Mouse (Mus musculus) spleen, postnatal 36 days (tissue): ENCODE results near the gene Ldb3.

Experiments
- DNase-seq, 2 experiments: peaks; one replicate each; pipeline ENCODE4 v3.0.0; 2022; ENCODE audit warnings: low spot score in 2 of 2, mixed read lengths in 1 of 2

Gene Ldb3

DNA sequence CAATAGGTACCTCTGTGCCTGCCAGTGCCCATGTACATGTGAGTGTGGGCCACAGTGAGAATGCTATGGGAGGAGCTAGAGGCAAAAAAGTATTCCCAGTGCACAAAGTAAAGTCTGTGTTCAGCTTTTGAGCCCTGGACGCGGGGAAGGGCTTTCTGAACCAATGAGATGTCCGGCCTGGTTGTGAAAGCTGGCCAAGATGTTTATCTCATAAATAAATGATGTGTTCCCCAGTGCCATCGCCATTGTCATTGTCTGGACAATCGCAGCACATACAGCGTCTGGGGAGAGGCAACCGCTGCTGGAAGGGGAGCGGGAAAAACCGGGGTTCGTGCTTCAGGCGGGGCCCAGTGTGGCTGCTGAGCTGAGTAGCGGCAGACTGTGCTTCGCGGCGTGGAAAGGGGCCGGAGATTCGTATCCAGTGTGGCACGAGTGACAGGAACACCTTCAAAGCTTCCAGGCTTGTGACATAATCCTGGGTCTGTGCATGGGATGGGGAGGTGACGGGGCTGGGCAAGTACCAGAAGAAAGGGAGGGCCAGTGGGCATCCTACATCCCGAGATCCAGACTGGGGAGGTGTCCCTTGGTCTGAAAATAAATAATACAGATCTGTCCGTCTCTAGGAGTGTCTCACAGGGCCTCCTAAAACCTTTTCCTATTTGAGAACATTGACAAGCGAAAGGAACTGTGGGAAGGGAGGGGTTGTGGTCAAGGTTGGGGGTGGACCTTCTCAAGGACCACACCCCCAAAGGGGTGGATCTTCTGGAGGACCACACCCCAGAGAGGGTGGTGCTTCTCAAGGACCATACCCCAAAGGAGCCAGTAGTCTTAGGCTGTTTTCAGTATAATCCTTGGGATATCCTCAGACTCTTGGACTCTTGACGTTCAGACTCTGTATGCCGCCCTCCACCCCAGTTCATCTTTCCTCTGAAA is 2.5 kb upstream of the Ldb3 start:
- no peak for DNase-seq

DNA sequence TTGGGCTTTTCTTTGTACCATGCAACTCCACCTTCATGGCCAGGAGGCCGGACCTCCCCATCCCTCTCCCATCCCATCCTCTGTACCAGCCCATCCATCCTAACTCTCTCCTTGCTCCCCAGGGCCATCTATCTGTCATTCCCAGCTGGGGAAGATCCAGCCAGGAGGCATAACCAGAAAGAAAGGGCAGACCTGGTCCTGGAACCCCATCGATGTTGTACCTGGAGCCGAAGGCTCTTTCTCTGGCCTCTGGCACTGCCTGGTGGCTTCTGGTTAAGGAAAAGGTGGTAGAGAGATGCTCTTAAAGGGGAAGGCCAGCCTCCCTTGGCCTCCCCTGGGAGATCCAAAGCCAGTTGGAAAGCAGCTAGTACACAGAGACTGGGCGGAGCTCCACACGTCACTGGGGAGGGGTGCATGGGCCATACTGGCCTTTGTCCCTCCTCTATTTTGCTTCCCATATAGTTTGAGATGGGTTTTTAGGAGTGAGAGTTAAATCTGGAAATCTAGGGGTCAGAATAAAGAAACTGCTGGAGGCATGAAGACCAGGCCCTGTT is 1.6 kb upstream of the Ldb3 start:
- no peak for DNase-seq

DNA sequence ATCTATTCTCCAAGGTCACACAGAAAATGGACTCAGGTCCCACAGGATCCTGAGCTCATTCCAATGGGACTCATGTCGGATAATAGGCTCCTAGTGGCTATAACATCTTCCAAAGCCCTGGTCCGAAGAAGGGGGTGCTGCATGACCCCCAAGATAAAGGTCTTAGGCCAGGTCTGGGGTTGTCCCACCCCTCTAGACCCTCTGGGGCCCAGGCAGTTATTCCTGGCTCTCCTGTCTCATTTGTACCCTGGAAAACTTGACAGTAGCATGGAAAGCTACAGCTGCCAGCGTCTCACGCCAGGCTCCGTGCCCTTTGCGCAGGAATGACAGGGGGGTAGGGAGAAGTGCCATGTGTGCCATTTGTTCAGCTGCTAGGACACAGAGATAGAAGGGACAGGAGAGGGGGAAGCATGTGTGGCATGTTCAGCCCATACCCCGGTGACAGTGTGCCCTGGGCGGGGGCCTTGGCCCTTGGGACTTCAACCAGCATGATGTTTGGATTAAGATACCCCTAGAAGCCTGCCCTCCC is 767 bp upstream of the Ldb3 start:
- no peak for DNase-seq

DNA sequence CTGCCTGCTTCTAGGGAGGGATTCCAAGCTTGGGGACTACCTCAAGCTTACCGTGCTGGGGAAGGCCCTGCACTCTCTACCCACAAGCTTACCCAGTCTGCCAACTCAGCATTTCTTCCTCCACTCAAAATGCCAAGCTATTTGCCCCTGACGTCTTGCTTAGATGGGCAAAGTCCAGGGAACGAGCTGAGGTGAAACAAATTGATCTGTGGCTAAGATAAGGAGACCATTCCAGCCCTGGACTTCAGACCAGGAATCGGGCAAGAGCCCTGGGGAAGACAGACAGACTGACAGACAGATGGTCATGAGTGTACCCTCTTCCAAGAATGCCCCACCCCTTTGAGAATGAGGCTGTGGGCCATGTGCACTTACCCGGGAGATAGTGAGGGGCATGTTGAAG is 477 bp downstream of the Ldb3 start:
- no peak for DNase-seq

DNA sequence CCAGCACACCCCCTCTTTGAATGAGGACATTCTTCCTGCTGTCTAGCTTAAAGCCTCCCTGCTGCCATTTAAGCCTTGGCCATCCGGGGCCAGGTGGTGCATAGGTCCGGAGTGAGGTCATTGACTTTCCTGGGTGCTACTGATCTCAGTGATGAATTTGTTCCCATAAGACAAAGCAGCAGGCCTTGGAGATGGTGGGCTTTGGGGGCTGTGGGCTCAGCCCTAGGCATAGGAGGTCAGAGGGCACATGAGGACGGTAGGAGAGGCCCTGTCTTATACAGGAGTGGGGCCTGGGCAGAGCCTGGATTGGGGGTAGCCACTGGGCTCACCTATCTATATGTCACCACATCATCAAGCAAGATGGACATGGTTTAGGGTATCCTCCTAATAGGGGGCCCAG is 1.6 kb downstream of the Ldb3 start:
- no peak for DNase-seq

DNA sequence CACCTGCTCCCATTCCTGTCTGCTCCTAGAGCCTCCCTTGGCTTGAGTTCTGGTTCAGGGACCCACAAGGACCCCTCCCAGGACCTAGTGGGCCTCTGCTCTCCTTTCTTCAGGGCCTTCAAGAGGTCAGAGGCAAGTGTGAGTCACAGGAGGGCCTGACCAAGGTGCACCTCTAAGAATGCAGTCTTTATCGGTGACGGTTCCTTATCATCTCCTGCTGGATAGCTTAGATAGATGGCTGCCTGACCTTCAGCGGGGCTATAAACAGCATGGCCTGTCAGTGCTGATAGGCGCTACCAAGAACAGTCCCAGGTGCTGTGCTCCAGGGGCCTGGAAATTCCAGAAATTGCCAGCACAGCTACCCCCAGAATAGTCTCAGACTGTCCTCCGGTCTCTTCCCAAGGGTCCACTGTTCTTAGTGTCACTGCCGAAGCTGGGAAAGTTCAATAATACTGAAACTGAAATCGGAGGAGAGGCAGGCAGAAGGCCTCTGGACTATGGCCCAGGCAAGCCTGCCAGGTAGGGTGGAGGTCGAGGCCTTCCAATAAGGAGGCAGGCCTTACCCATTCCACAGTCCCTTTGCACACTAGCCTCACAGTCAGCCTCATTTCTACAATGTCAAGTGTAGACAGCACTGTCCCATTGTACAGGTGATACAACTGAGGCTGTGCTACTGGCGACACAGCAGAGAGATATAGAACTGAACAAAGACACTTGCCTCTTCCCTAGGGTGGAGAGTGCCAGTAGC is 3.0 kb downstream of the Ldb3 start:
- DNase-seq = no peak

DNA sequence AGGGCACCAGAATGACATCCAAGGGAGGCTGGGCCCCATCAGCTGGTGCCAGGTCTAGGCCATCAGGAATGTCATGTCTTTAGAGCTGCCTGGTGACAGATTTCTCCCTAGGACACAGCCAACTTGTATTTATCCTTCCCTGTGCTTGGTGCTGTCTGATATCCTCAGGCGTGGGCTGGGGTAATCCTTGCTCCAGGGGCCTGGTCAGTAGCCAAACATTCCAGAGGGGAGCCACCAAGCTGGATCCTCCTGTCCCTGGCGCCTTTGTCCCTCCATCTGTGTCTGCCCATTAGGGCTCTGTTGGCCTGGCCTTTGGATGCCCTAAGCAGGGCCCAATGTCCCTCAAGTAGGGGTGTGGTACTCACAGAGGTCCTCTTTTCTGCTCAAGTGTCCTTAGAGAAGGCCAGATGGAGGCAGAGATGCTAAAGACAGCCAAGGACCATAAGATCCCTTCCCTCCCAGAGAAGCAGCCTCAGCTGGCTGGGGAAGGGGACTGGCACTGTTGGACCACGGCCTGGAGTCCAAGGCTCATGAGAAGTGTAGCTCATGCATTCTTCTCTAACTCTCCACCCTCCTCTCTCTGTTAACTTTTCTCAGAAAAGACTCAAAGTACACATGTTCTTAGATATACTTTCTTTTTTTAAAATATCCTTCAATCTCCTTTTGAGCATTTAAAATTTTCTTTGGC is 5.6 kb downstream of the Ldb3 start:
- DNase-seq = no peak

DNA sequence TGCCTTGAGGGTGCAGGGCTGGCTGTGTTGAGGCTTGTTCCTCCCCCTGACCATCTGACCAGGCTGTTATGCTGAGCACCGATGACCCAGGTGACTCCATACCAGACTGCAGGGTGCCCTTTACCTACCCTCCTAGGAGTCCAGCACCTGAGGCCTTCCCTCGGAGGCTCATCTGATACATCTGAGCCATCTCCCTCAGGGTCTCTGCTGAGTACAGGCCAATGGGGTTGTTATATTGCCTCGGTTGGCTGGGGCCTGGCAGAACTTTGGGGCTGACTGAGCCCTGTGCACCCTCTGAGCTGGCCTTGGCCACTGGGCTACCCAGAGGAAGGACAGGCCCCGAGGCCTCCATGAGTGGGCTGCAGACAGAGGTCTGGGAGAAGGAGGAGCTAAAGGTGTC is 11.6 kb downstream of the Ldb3 start:
- no peak for DNase-seq

DNA sequence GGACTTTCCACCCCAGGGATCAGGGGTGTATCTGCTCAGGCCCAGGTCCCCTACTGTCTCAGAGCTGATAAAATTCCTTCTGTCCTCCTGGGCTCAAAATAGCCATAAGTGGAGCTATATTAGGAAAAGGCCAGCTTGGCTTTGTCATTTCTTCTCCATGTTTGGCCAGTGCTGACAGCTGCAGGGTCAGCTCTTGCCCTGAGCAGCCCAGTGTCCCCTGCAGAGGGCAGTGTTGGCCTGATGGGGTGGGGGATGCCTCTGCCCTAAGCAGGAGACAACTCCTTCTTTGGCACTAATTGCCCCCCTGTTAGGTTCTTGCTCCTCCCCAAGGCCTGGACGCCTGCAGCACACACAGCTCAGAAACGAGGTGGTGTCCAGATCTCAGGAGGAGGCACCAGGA is 14.4 kb downstream of the Ldb3 start:
- no peak for DNase-seq

DNA sequence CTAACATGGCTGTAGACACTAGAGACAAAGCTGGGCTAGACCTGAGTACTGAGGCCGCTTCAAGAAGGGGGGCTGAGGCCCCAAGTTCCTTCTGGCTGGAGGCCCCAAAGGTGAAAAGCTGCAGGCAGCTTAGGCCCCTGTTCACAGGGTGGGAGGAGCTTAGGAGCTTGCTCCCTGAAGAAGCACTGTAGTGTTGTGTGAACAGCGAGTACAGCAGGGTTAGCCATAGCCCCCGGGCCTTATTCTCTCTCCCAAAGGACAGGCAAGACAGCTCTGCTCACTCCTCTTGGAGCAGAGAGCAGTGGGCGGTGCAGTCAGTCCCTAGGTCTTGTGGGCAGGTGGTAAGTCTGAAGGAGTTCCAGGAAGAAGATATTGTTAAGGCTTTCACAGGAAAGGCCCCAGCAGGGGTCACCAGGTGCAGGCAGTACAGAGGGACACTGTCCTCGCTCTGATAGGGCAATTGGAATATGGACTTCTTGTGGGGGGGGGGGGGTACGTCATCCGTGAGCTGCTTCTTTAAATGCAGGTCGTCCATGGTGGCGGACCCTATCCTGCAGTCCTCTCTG is 15.1 kb downstream of the Ldb3 start:
- DNase-seq = no peak

DNA sequence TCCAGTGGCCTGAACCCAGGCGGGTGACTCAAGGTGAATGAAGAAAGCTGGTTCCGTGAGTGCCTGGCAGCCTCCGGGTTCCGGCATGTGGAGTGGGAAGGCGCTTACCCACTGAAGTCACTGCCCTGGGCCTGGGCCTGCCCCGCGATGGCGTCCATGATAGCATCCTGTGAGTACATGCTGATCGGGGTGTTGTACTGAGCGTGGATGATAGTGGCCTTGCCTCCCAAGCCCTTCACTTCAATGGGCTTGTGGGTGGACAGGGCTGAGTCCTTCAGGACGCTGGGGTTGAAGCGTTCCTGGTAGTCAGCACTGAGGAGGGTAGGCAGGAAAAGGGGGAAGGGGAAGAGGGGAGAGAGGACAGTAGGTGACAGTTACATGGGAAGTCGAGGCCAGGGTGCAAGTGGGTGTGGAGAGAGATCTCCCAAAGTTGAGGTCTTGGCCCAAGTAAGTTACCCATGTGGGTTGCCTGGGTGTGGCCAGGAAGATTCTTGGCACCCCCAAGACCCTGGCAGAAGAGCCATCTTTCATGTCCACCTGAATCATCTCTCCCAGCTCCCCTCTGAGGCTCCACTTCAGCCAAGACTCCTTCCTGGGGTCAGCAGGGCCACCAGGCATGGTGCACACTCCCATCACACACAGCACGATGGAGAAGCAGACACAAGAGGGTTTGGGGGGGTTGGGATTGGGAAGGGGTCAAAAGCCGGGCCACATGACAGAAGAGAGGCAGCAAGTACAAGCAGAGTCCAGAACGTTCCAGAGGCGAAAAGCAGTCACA is 16.7 kb downstream of the Ldb3 start:
- DNase-seq = no peak

DNA sequence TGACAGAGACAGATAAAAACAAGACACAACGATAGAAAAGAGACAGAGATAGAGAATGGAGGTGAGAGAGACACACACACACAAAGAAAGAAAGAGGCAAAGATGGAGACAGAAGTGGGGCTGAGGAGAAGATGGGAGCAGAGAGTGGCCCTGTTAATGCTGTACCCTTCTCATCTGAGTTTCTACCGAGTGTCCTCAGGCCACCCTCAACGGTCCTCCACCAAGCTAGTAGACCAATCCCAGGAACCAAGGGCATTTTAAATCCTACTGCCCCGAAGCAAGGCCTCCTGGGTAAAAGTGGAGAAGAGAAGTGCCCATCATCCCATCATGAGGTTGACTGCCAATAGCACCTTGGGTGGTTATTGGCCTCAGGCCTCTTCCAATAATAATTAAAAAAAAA is 17.6 kb downstream of the Ldb3 start:
- DNase-seq = no peak

DNA sequence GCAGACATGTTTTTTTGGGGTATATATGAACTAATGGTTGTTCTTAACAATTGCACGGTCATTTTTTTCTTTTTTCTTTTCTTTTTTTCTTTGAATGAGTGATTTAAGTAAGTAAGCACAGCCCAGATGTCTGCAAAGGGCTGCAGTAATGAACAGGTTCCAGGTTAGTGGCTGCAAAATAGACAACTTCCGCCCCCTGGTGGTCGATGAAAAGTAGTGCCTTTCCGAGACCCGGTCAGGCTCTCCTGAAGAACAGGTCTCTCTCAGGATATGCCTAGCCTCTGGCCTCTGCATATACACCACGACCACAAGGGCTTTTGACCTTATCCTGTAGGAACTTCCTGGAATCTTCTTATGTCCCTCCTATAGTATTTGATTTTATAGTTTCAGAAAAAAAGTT is 18.2 kb downstream of the Ldb3 start:
- DNase-seq = peak; percentile 9 to 17

DNA sequence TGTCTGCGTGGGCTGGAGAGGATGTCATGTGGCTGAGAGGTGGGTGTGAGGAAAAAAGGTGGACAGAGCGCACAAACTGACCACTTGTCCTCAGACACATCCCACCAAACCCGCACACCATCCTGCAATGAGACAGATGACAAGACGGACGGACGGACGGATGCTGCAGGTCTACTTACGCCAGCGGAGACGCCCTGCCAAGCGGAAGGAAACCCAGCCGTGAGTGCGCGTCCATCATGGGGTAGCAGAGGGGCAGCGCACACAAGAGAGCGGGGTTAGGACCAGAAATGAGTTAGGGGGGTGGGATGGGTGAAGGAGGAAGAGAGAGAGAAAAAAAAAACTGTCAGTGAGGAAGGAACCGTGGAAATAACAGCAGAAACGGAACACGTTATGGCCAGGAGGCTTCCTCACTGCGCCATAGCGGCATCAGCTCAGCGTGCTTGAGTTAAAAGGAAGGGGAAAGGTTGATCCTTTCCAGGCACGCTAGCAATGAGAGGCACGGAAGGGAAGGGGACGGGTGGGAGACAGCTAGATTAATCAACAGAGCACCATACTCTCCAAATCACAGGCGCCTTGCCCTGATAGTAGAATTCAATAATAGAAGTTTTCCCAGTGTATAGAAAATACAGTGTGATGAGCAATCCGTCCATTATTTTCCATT is 18.8 kb downstream of the Ldb3 start:
- no peak for DNase-seq

DNA sequence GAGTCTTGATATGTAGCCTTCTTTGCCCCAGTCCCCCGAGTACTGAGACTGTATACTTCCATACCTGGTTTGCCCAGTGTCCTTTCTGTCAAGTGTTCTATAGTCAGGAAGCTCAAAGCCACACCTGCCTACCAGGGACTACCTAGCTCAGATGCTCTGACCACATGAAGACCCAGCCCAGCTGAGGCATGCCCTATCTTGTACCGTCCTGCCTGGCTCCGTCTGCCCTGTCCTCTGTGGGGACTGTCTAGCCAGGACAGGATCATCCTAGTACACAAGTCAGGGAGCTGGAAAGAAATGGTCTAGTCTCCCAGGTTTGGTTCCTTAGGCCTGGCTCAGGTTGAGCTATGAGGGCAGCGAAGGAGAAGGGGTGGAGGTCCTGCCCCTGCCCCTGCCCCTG is 19.9 kb downstream of the Ldb3 start:
- DNase-seq = no peak

DNA sequence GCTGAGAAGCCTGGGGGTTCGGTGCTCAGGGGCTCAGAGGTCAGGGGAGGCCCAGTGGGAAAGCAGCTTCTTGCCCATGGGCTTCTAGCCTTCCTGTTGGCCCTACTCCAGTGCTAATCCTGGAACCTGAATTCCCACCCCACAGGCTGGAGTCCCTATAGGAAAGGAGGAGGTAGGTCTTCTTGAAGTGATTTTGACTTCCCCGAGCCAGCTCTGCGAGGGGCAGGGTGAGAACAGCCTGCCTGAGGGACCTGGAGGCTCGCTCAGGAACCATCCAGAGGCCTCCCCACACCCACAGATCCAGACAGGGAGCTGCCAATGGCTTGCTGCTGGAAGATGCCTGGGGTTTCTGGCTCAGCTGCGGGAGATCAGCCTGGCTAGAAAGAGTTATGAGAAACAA is 20.8 kb downstream of the Ldb3 start:
- DNase-seq = no peak

DNA sequence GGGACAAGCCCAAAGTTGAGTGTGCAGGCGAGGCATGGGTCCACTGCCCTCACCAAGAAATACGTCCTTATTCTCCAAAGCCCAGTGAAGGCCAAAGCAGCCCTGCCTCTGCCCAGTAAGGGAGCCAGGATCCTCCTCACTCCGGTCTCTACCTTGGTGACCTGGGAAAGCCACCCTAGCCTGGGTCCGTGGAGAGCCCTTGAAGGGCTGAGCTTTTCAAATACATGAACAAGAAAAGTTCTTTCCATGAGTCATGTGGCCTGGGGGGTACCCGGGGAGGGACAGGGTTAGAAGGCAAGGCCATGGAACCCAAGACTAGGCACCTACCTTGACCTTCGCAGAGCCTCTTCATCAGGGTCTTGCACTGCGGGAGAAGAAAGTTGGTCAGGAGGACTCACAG is 22.0 kb downstream of the Ldb3 start:
- DNase-seq = no peak

DNA sequence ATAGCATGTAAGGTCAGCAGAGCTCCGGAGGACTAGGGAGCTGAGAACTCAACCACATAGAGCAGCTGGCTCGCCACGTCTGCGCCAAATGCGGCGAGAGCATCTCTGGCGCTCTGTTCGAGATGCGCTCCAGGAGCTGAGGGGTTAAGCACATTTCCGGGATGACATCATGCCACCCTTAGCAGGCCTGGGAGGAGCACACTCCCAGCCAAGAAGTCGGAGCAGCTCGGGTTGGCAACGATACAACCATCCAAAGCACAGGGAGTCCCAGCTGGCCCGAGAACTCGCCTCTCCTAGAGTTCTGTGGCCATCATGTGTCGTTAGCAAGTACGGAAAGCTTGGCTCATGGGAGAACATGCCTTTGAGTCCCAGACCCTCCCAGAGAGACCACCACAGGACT is 22.8 kb downstream of the Ldb3 start:
- DNase-seq = no peak

DNA sequence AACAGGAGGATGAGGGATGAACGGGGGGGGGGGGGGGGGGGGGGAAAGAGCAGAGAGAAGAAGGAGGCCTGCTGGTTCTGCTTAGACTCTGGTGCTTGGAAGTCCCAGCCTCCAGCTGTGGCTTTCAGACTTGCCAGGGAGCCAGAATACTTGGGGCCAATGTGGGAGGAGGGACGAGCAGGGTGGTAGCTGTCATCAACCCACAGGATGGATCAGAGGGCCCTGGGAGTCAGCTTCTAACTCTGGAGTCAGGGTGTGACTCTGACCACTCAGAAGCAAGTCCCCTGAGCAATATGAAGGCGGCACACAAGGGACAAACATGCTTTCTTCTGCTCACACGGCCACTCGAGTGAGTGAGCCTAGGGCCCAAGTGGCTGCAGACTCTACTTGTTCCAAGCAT is 23.8 kb downstream of the Ldb3 start:
- no peak for DNase-seq

DNA sequence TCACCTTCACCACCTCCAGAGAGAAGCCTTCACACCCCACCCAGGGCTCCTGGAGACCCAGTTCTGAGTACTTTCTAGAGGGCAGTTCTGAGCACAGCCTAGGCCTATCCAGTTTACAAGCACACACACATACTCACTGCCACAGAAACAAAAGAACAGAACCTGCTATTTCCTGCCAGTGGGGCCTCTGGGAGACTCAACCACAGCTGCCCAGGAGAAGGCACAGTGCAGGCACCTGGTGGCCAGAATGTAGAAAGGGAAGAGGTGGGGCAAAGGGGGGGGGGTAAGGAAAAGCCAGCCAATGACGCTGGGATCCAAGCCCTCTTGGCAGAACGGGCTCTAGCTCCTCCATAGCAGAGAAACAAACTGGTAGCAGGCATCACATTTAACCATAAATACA is 26.1 kb downstream of the Ldb3 start:
- DNase-seq = no peak
